Mouse (Mus musculus): ENCODE measurements around the gene Use1. TPM values are rescaled to one million over a fixed set of nuclear protein-coding genes. Genes with fewer than 3 reads are reported as not detected.

The Use1 gene
- polyA plus RNA-seq, 1 experiment from 2014 or later, result 69.3 TPM

- Histone ChIP-seq H3K36me3 (ENCODE audit: control insufficient read depth, insufficient read depth, low read length) (peaks cover 6% of the 10 kb centered on the region; the same call in 1 of the 2 replicates), H3K9me3 (ENCODE audit: control insufficient read depth, low read length) (no peaks in the 10 kb centered on the region), H3K9ac (ENCODE audit: low read length) (no peak overlapping the region), H3K27me3 (ENCODE audit: control insufficient read depth, insufficient read depth, low read length) (no peaks in the 10 kb centered on the region), H3K4me1 (replicated peaks; ENCODE audit: control insufficient read depth, insufficient read depth, low read length) (peaks cover 6% of the 10 kb centered on the region; the same call in 1 of the 2 replicates), H3K4me3 (ENCODE audit: low read depth, low read length) (no peak overlapping the region), H3K4me2 (ENCODE audit: low read depth, low read length, severe bottlenecking) (no peak overlapping the region), H3K27ac (ENCODE audit: low read depth, low read length) (no peak overlapping the region)
- DNase-seq (ENCODE audit: low spot score) (no peak), ATAC-seq (replicated peaks; ENCODE audit: low FRiP score) (no peak)
- 99% methylated on average over 4 of the region's 4 CpGs for WGBS
These were observed 41.6 kb downstream of the Use1 start for GRCm38 (mm10) chr8:71408231-71408630.

- no peak for ATAC-seq (replicated peaks; ENCODE audit: low FRiP score)
- 49% methylated on average over 11 of the region's 11 CpGs for WGBS
- Histone ChIP-seq H3K27me3 (ENCODE audit: control insufficient read depth, insufficient read depth, low read length) (no peaks in the 10 kb centered on the region), H3K9ac (ENCODE audit: low read length) (no peak overlapping the region), H3K4me3 (ENCODE audit: low read depth, low read length) (no peak overlapping the region), H3K9me3 (ENCODE audit: control insufficient read depth, low read length) (no peaks in the 10 kb centered on the region), H3K27ac (ENCODE audit: low read depth, low read length) (no peak overlapping the region), H3K36me3 (ENCODE audit: control insufficient read depth, insufficient read depth, low read length) (peaks cover 6% of the 10 kb centered on the region; the same call in 1 of the 2 replicates), H3K4me1 (replicated peaks; ENCODE audit: control insufficient read depth, insufficient read depth, low read length) (0 out of 2 replicates have a peak, but pooled peaks cover 2% of the 10 kb centered on the region), H3K4me2 (ENCODE audit: low read depth, low read length, severe bottlenecking) (no peak overlapping the region)
- no peak for DNase-seq (ENCODE audit: low spot score)
These were observed 45.1 kb downstream of the Use1 start for GRCm38 (mm10) chr8:71411535-71412273.

Other genes starting within 250 kb of the Use1 start
- gene Myo9b, start 94.1 kb upstream of the Use1 start, polyA plus RNA-seq (2014; fragmentation: Nextera tagmentation; extraction: Ambion mirVana), result 24.3 and 32.5 TPM in 2 replicates
- 61.0 and 66.8 TPM in 2 replicates for gene Haus8, start 93.9 kb upstream of the Use1 start, polyA plus RNA-seq (2014; fragmentation: Nextera tagmentation; extraction: Ambion mirVana)
- gene Ocel1, start 4.5 kb downstream of the Use1 start, polyA plus RNA-seq (2014; fragmentation: Nextera tagmentation; extraction: Ambion mirVana), result 2.9 and 3.3 TPM in 2 replicates
- 49.1 and 51.4 TPM in 2 replicates for gene Nr2f6, start 15.1 kb downstream of the Use1 start, polyA plus RNA-seq (2014; fragmentation: Nextera tagmentation; extraction: Ambion mirVana)
- gene Ushbp1, start 29.0 kb downstream of the Use1 start, polyA plus RNA-seq (2014; fragmentation: Nextera tagmentation; extraction: Ambion mirVana), result 4.2 and 4.5 TPM in 2 replicates
- gene Babam1, start 30.0 kb downstream of the Use1 start, polyA plus RNA-seq (2014; fragmentation: Nextera tagmentation; extraction: Ambion mirVana), result 106 and 119 TPM in 2 replicates
- 38.7 and 42.2 TPM in 2 replicates for gene Ankle1, start 39.2 kb downstream of the Use1 start, polyA plus RNA-seq (2014; fragmentation: Nextera tagmentation; extraction: Ambion mirVana)
- gene Abhd8, start 96.8 kb downstream of the Use1 start, polyA plus RNA-seq (2014; fragmentation: Nextera tagmentation; extraction: Ambion mirVana), result 76.6 and 76.7 TPM in 2 replicates
- 186 TPM in 2 replicates for gene Mrpl34, start 98.1 kb downstream of the Use1 start, polyA plus RNA-seq (2014; fragmentation: Nextera tagmentation; extraction: Ambion mirVana)
- gene Dda1, start 102.4 kb downstream of the Use1 start, polyA plus RNA-seq (2014; fragmentation: Nextera tagmentation; extraction: Ambion mirVana), result 133 and 146 TPM in 2 replicates
- 5.7 and 9.3 TPM in 2 replicates for gene Ano8, start 119.1 kb downstream of the Use1 start, polyA plus RNA-seq (2014; fragmentation: Nextera tagmentation; extraction: Ambion mirVana)
- gene Gtpbp3, start 121.3 kb downstream of the Use1 start, polyA plus RNA-seq (2014; fragmentation: Nextera tagmentation; extraction: Ambion mirVana), result 7.9 and 10.8 TPM in 2 replicates
- 42.5 and 43.4 TPM in 2 replicates for gene Plvap, start 144.9 kb downstream of the Use1 start, polyA plus RNA-seq (2014; fragmentation: Nextera tagmentation; extraction: Ambion mirVana)
- gene Ccdc194, start 158.9 kb downstream of the Use1 start, polyA plus RNA-seq (2014; fragmentation: Nextera tagmentation; extraction: Ambion mirVana), result 0.29 TPM in 1 of 2 replicates, not detected in the other
- gene Bst2, start 170.6 kb downstream of the Use1 start, polyA plus RNA-seq (2014; fragmentation: Nextera tagmentation; extraction: Ambion mirVana), result 3.1 and 4.9 TPM in 2 replicates
- 50.1 and 62.8 TPM in 2 replicates for gene Mvb12a, start 176.1 kb downstream of the Use1 start, polyA plus RNA-seq (2014; fragmentation: Nextera tagmentation; extraction: Ambion mirVana)
- 0.15 TPM in 1 of 2 replicates, not detected in the other for gene Tmem221, start 192.0 kb downstream of the Use1 start, polyA plus RNA-seq (2014; fragmentation: Nextera tagmentation; extraction: Ambion mirVana)
- gene Nxnl1, start 199.8 kb downstream of the Use1 start, polyA plus RNA-seq (2014; fragmentation: Nextera tagmentation; extraction: Ambion mirVana), result not detected in 2 replicates
- 18.4 and 19.1 TPM in 2 replicates for gene Slc27a1, start 202.0 kb downstream of the Use1 start, polyA plus RNA-seq (2014; fragmentation: Nextera tagmentation; extraction: Ambion mirVana)
- gene Pgls, start 225.3 kb downstream of the Use1 start, polyA plus RNA-seq (2014; fragmentation: Nextera tagmentation; extraction: Ambion mirVana), result 218 and 238 TPM in 2 replicates
- 3.2 and 4.3 TPM in 2 replicates for gene Fam129c, start 230.8 kb downstream of the Use1 start, polyA plus RNA-seq (2014; fragmentation: Nextera tagmentation; extraction: Ambion mirVana)
- gene Colgalt1, start 244.2 kb downstream of the Use1 start, polyA plus RNA-seq (2014; fragmentation: Nextera tagmentation; extraction: Ambion mirVana), result 41.8 and 48.6 TPM in 2 replicates

All from forebrain, embryonic 11.5 days (tissue).